Mouse (Mus musculus): ENCODE data around the gene Atp5d. TPM values are rescaled to one million over a fixed set of nuclear protein-coding genes. Genes with fewer than 3 reads are reported as not detected.

The Atp5d gene
- total RNA-seq, 1 experiment: 226 TPM

DNA sequence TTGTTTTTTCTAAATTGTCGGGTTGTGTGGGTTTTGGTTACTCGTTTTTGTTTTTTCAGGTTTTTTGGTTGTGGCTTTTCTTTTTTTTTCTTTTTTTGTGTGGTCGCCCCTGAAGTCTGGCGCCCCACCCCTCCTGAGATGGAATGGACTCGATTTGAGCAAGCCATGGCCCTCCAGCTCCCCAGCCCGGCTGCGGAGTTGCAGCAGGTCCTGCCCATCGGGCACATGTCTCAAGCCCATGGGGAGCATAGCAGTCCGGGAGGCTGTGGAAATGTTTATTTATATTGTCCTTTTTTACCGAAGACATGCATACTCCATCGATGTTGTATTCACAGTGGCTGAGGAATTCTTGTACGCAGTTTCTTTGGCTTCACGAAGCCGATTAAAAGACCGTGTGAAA lies 32.8 kb downstream of the Atp5d start:
- Histone ChIP-seq H3K27ac (ENCODE audit: insufficient read depth, low read depth, low read length, poor library complexity, severe bottlenecking) (no peak overlapping the region), H3K4me3 (ENCODE audit: insufficient read depth in 1 of 2, low read depth in 1 of 2, low read length in 2 of 2, poor library complexity in 1 of 2, severe bottlenecking in 1 of 2) (peak overlapping the region; percentile 15 to 80), H3K9ac (ENCODE audit: insufficient read depth, low read depth, low read length, poor library complexity, severe bottlenecking) (peak overlapping the region; percentile 87; the same call in 1 of the 2 replicates), H3K4me1 (ENCODE audit: control insufficient read depth in 2 of 2, insufficient read depth in 2 of 2, low read length in 2 of 2, poor library complexity in 1 of 2) (peaks cover 6 to 13% of the 10 kb centered on the region in 2 experiments; a peak in 3 of 4 replicates), H3K9me3 (ENCODE audit: control insufficient read depth, insufficient read depth, low read depth, low read length) (no peaks in the 10 kb centered on the region), H3K36me3 (ENCODE audit: control insufficient read depth, insufficient read depth, low read length, poor library complexity, severe bottlenecking) (peaks cover 24% of the 10 kb centered on the region)
- in situ Hi-C loops (cut with MboI; ENCODE audit: low sequenced_read_pairs in 2 of 2, unreplicated experiment in 2 of 2): loop anchor here (10.0 kb wide), 2 partner anchors 74 to 204 kb away; partner anchors contain the start of gene Ndufs7 (in 1 of the 2)
- DNase-seq (ENCODE audit: low read depth, low spot score): no peak
- TF ChIP-seq HCFC1 (IDR thresholded peaks at IDR 0.05; ENCODE audit: borderline replicate concordance, insufficient read depth, low read length) (no peak), ZNF384 (IDR thresholded peaks at IDR 0.05; ENCODE audit: low read depth, low read length) (no peak), ZC3H11A (IDR thresholded peaks at IDR 0.05; ENCODE audit: borderline replicate concordance, low read depth, low read length) (no peak), MAFK (IDR thresholded peaks at IDR 0.05; ENCODE audit: insufficient read depth, low read depth, low read length) (no peak), CHD2 (IDR thresholded peaks at IDR 0.05; ENCODE audit: low read depth, low read length) (no peak)

DNA sequence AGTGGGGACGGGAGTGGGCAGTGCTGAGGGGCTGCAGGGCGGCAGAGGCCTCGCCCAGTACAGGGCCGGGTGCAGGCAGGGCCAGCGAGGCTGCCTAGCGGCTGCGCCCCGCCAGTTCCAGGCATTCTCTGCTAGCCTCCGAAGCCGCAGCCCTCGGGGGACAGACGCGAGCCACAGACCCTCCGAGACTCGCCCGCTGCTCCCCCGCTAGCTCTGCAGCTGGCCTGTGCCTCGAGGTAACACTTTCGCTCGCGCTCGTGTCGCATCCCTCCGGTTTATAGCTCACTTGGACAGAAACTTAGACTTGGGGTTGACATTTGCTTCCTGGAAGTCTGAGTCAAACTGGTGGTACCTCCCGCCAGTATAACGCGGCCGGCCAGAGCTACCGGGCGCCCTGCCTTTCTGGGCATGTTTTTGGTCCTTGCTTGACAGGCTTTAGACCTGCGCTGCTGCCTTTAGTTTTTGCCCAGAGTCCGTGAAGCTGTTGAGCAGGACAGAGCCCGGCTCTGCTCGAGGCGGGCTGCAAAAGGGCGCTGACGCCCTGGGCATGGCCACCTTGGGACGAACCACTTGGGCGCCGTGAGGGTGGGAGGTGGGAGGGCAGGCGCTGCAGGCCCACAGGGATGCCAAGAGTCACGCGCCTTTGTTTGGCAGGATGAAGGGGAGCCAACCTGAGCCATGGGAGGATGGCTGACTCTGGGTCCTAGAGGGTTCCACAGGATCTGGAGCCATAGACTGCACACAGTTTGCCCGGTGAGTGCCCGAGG lies 33.5 kb downstream of the Atp5d start:
- no peaks in the 10 kb centered on the region for H3K9me3 ChIP-seq (ENCODE audit: control insufficient read depth, insufficient read depth, low read depth, low read length)
- TF ChIP-seq ZC3H11A (IDR thresholded peaks at IDR 0.05; ENCODE audit: borderline replicate concordance, low read depth, low read length): no peak
- TF ChIP-seq MAFK (IDR thresholded peaks at IDR 0.05; ENCODE audit: insufficient read depth, low read depth, low read length): no peak
- no peak for TF ChIP-seq HCFC1 (IDR thresholded peaks at IDR 0.05; ENCODE audit: borderline replicate concordance, insufficient read depth, low read length)
- no peak for TF ChIP-seq ZNF384 (IDR thresholded peaks at IDR 0.05; ENCODE audit: low read depth, low read length)
- no peak for TF ChIP-seq CHD2 (IDR thresholded peaks at IDR 0.05; ENCODE audit: low read depth, low read length)
- peaks cover 24% of the 10 kb centered on the region for H3K36me3 ChIP-seq (ENCODE audit: control insufficient read depth, insufficient read depth, low read length, poor library complexity, severe bottlenecking)
- H3K4me3 ChIP-seq (ENCODE audit: insufficient read depth in 1 of 2, low read depth in 1 of 2, low read length in 2 of 2, poor library complexity in 1 of 2, severe bottlenecking in 1 of 2): peak overlapping the region; percentile 80 to 81
- in situ Hi-C loops (cut with MboI; ENCODE audit: low sequenced_read_pairs in 2 of 2, unreplicated experiment in 2 of 2): loop anchor here (10.0 kb wide), 2 partner anchors 73 to 203 kb away; partner anchors contain the start of gene Ndufs7 (in 1 of the 2)
- peak overlapping the region; percentile 96 for H3K27ac ChIP-seq (ENCODE audit: insufficient read depth, low read depth, low read length, poor library complexity, severe bottlenecking)
- H3K9ac ChIP-seq (ENCODE audit: insufficient read depth, low read depth, low read length, poor library complexity, severe bottlenecking): peak overlapping the region; percentile 87
- H3K4me1 ChIP-seq (ENCODE audit: control insufficient read depth in 2 of 2, insufficient read depth in 2 of 2, low read length in 2 of 2, poor library complexity in 1 of 2): peaks cover 5 to 11% of the 10 kb centered on the region in 2 experiments; a peak in 3 of 4 replicates
- DNase-seq (ENCODE audit: low read depth, low spot score): no peak

DNA sequence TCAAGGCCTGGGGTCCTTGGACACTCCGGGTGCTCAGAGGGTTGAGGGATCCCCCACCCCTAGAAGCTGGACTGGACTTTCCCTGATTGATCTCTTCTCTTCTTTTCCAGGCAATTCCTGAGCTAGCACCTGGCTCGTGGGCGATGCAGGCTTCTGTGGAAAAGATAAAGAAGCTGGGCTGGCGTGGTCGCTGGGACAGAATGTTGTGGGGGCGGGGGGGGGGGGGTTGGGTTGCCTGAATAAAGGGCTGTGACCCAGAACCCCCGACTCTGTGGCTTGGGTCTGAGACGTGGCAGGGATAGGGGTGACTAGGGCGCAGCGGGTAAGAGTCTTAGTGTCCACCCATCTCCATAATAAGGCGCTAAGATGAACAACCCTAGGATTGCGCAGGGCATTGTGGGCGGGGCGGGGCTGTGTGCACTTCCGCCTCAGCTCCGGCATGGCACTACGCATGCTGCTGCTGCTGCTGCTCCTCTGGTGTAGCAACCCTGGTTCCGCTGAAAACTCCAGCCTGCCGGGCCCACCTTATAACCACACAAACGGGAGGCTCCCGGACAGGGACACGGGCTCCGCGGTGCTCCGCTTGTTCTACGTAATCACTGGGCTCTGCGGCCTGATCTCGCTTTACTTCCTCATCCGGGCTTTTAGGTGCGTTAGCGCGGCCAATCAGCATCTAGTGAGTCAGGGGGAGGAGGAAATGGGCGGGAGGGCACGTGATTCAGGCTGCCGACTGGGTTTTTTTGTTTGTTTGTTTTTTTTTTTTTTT lies 34.3 kb downstream of the Atp5d start, which contains the start of gene 1600002K03Rik:
TSS of gene 1600002K03Rik (plus strand) at position 418 of the 766 bp plus-strand sequence.
- in situ Hi-C loops (cut with MboI; ENCODE audit: low sequenced_read_pairs in 2 of 2, unreplicated experiment in 2 of 2): loop anchor here (10.0 kb wide), 2 partner anchors 72 to 202 kb away; partner anchors contain the start of gene Ndufs7 (in 1 of the 2)
- peak; percentile 87 for DNase-seq (ENCODE audit: low read depth, low spot score)
- H3K9ac ChIP-seq (ENCODE audit: insufficient read depth, low read depth, low read length, poor library complexity, severe bottlenecking): peak within 1 kb of the TSS; percentile 87
- peak; percentile 89 for TF ChIP-seq ZNF384 (IDR thresholded peaks at IDR 0.05; ENCODE audit: low read depth, low read length)
- TF ChIP-seq HCFC1 (IDR thresholded peaks at IDR 0.05; ENCODE audit: borderline replicate concordance, insufficient read depth, low read length): 0 out of 2 replicates have a peak, but pooled peaks have one; percentile 27
- 0 out of 2 replicates have a peak, but pooled peaks have one; percentile 12 for TF ChIP-seq CHD2 (IDR thresholded peaks at IDR 0.05; ENCODE audit: low read depth, low read length)
- TF ChIP-seq ZC3H11A (IDR thresholded peaks at IDR 0.05; ENCODE audit: borderline replicate concordance, low read depth, low read length): no peak
- no peak for TF ChIP-seq MAFK (IDR thresholded peaks at IDR 0.05; ENCODE audit: insufficient read depth, low read depth, low read length)
- H3K36me3 ChIP-seq (ENCODE audit: control insufficient read depth, insufficient read depth, low read length, poor library complexity, severe bottlenecking): peaks cover 24% of the 10 kb centered on the region
- no peaks in the 10 kb centered on the region for H3K9me3 ChIP-seq (ENCODE audit: control insufficient read depth, insufficient read depth, low read depth, low read length)
- H3K4me1 ChIP-seq (ENCODE audit: control insufficient read depth in 2 of 2, insufficient read depth in 2 of 2, low read length in 2 of 2, poor library complexity in 1 of 2): peaks cover 2 to 11% of the 10 kb centered on the region in 2 experiments; a peak in 2 of 4 replicates
- H3K4me3 ChIP-seq (ENCODE audit: insufficient read depth in 1 of 2, low read depth in 1 of 2, low read length in 2 of 2, poor library complexity in 1 of 2, severe bottlenecking in 1 of 2): peak within 1 kb of the TSS; percentile 80 to 81
- peak within 1 kb of the TSS; percentile 96 for H3K27ac ChIP-seq (ENCODE audit: insufficient read depth, low read depth, low read length, poor library complexity, severe bottlenecking)

DNA sequence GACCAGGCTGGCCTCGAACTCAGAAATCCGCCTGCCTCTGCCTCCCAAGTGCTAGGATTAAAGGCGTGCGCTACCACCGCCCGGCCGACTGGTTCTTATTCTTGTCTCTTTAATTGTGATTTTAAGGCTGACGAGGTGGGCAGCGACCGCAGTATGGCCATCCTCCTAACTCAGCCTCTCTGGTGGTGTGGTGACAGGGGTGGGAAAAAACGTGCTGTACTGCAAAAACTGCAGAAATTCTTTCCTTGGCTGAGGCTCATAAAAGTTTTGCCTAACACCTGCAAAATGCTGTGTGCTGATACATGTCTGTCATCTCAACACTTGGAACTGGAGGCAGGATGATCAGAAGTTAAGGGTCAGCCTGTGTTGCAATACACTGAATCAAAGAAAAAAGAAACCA lies 34.9 kb downstream of the Atp5d start:
- in situ Hi-C loops (cut with MboI; ENCODE audit: low sequenced_read_pairs in 2 of 2, unreplicated experiment in 2 of 2): loop anchor here (10.0 kb wide), 2 partner anchors 71 to 201 kb away; partner anchors contain the start of gene Ndufs7 (in 1 of the 2)
- H3K9ac ChIP-seq (ENCODE audit: insufficient read depth, low read depth, low read length, poor library complexity, severe bottlenecking): peak overlapping the region; percentile 75
- H3K4me1 ChIP-seq (ENCODE audit: control insufficient read depth in 2 of 2, insufficient read depth in 2 of 2, low read length in 2 of 2, poor library complexity in 1 of 2): peaks cover 2 to 11% of the 10 kb centered on the region in 2 experiments; a peak in 2 of 4 replicates
- H3K27ac ChIP-seq (ENCODE audit: insufficient read depth, low read depth, low read length, poor library complexity, severe bottlenecking): peak overlapping the region; percentile 33; the same call in 1 of the 2 replicates
- no peaks in the 10 kb centered on the region for H3K9me3 ChIP-seq (ENCODE audit: control insufficient read depth, insufficient read depth, low read depth, low read length)
- DNase-seq (ENCODE audit: low read depth, low spot score): no peak
- peak overlapping the region; percentile 80 to 81 for H3K4me3 ChIP-seq (ENCODE audit: insufficient read depth in 1 of 2, low read depth in 1 of 2, low read length in 2 of 2, poor library complexity in 1 of 2, severe bottlenecking in 1 of 2)
- TF ChIP-seq CHD2 (IDR thresholded peaks at IDR 0.05; ENCODE audit: low read depth, low read length) (no peak), ZNF384 (IDR thresholded peaks at IDR 0.05; ENCODE audit: low read depth, low read length) (peak; percentile 64; the same call in 1 of the 2 replicates), MAFK (IDR thresholded peaks at IDR 0.05; ENCODE audit: insufficient read depth, low read depth, low read length) (no peak), HCFC1 (IDR thresholded peaks at IDR 0.05; ENCODE audit: borderline replicate concordance, insufficient read depth, low read length) (no peak), ZC3H11A (IDR thresholded peaks at IDR 0.05; ENCODE audit: borderline replicate concordance, low read depth, low read length) (no peak)
- peaks cover 24% of the 10 kb centered on the region for H3K36me3 ChIP-seq (ENCODE audit: control insufficient read depth, insufficient read depth, low read length, poor library complexity, severe bottlenecking)
